Mouse (Mus musculus) midbrain, embryonic 16.5 days (tissue): ENCODE data around the gene Ksr1. TPM values are rescaled to one million over a fixed set of nuclear protein-coding genes. Genes with fewer than 3 reads are reported as not detected.

Experiments
- ATAC-seq: fragments of 200-750 bp; cut with Nextera tagmentation; 2 replicates; pipeline ENCODE4 v1.8.0; 2017; ENCODE audit warnings: moderate TSS enrichment
- H3K27ac ChIP-seq: fragments of 300-500 bp; sonication (generic); 2 replicates; pipeline ENCODE4 v1.5.1; 2014; ENCODE audit warnings: mild to moderate bottlenecking, low read length, mixed read lengths
- H3K27me3 ChIP-seq: fragments of 300-500 bp; sonication (generic); 2 replicates; pipeline ENCODE4 v1.6.1; 2014; ENCODE audit warnings: low read depth, low read length, mixed read lengths; ENCODE audit not compliant: control insufficient read depth, insufficient read depth
- H3K36me3 ChIP-seq: fragments of 300-500 bp; sonication (generic); 2 replicates; pipeline ENCODE4 v1.6.1; 2014; ENCODE audit warnings: mild to moderate bottlenecking, low read length, moderate library complexity, mixed read lengths; ENCODE audit not compliant: control insufficient read depth, insufficient read depth
- H3K4me1 ChIP-seq: fragments of 300-500 bp; sonication (generic); 2 replicates; pipeline ENCODE4 v1.6.1; 2014; ENCODE audit warnings: mild to moderate bottlenecking, low read length, mixed read lengths; ENCODE audit not compliant: control insufficient read depth, insufficient read depth
- H3K4me2 ChIP-seq: fragments of 300-500 bp; sonication (generic); 2 replicates; pipeline ENCODE4 v1.6.1; 2014; ENCODE audit warnings: mild to moderate bottlenecking, low read length, mixed read lengths
- H3K4me3 ChIP-seq: fragments of 300-500 bp; sonication (generic); 2 replicates; pipeline ENCODE4 v1.5.1; 2014; ENCODE audit warnings: low read depth, mild to moderate bottlenecking, low read length, moderate library complexity, mixed read lengths
- H3K9ac ChIP-seq: fragments of 300-500 bp; sonication (generic); 2 replicates; pipeline ENCODE4 v1.6.1; 2014; ENCODE audit warnings: low read depth, low read length, mixed read lengths
- H3K9me3 ChIP-seq: fragments of 300-500 bp; sonication (generic); replicated peaks from 2 replicates; pipeline ENCODE4 v1.6.1; 2014; ENCODE audit warnings: mild to moderate bottlenecking, low read length, mixed read lengths; ENCODE audit not compliant: control insufficient read depth, poor library complexity, severe bottlenecking
- WGBS: fragments of 180-500 bp; shearing (Covaris S2); extraction: QIAGEN DNeasy Blood & Tissue Kit; methylation state at CpG from one replicate; pipeline ENCODE4 v1.1.7; 2014; 5-methylcytosine and 5-hydroxymethylcytosine counted together
- polyA plus RNA-seq: library from polyadenylated mRNA; unstranded; fragments of >200 nt; fragmentation: Nextera tagmentation; extraction: Ambion mirVana; gene quantifications from 2 replicates; pipeline ENCODE4 v1.2.1, GENCODE M21; 2015

Ksr1 gene
- polyA plus RNA-seq, 1 experiment from 2014 or later = 4.5 TPM

GRCm38 (mm10) chr11:79055161-79055560 is 91.0 kb downstream of the Ksr1 start:
- Histone ChIP-seq H3K4me3 (no peak overlapping the region), H3K36me3 (no peaks in the 10 kb centered on the region), H3K4me2 (no peak overlapping the region), H3K27ac (no peak overlapping the region), H3K4me1 (peaks cover 17% of the 10 kb centered on the region), H3K27me3 (no peaks in the 10 kb centered on the region), H3K9me3 (no peaks in the 10 kb centered on the region), H3K9ac (no peak overlapping the region)
- ATAC-seq = no peak
- WGBS = 82% methylated on average over 8 of the region's 8 CpGs

GRCm38 (mm10) chr11:79054161-79055152 is 91.8 kb downstream of the Ksr1 start:
- WGBS = 81% methylated on average over 8 of the region's 9 CpGs

GRCm38 (mm10) chr11:79053437-79053836 is 92.8 kb downstream of the Ksr1 start:
- Histone ChIP-seq H3K4me1 (peaks cover 17% of the 10 kb centered on the region), H3K27me3 (no peaks in the 10 kb centered on the region), H3K9me3 (no peaks in the 10 kb centered on the region), H3K4me2 (no peak overlapping the region), H3K27ac (no peak overlapping the region), H3K4me3 (no peak overlapping the region), H3K36me3 (no peaks in the 10 kb centered on the region), H3K9ac (no peak overlapping the region)
- ATAC-seq = no peak

More at GRCm38 (mm10) chr11:79054161-79055152, 91.8 kb downstream of the Ksr1 start:
- no peaks in the 10 kb centered on the region for H3K27me3 ChIP-seq
- ATAC-seq = no peak
- H3K4me3 ChIP-seq = no peak overlapping the region
- H3K27ac ChIP-seq = no peak overlapping the region
- no peaks in the 10 kb centered on the region for H3K36me3 ChIP-seq
- no peak overlapping the region for H3K9ac ChIP-seq
- no peaks in the 10 kb centered on the region for H3K9me3 ChIP-seq
- peaks cover 17% of the 10 kb centered on the region for H3K4me1 ChIP-seq
- H3K4me2 ChIP-seq = no peak overlapping the region

- peak; percentile 58; the same call in 1 of the 2 replicates for ATAC-seq
- Histone ChIP-seq H3K4me3 (no peak overlapping the region), H3K27ac (0 out of 2 replicates have a peak overlapping the region, but pooled peaks have one; percentile 4), H3K36me3 (no peaks in the 10 kb centered on the region), H3K27me3 (no peaks in the 10 kb centered on the region), H3K9ac (no peak overlapping the region), H3K4me1 (peaks cover 17% of the 10 kb centered on the region), H3K9me3 (no peaks in the 10 kb centered on the region), H3K4me2 (no peak overlapping the region)
- 31% methylated on average over 6 of the region's 6 CpGs for WGBS
These were observed 93.4 kb downstream of the Ksr1 start for GRCm38 (mm10) chr11:79052769-79053168.

GRCm38 (mm10) chr11:79051522-79051921 is 94.7 kb downstream of the Ksr1 start:
- WGBS = 94% methylated on average over 9 of the region's 9 CpGs

GRCm38 (mm10) chr11:79050781-79051507 is 95.3 kb downstream of the Ksr1 start:
- Histone ChIP-seq H3K27me3 (no peaks in the 10 kb centered on the region), H3K27ac (no peak overlapping the region), H3K9me3 (no peaks in the 10 kb centered on the region), H3K9ac (no peak overlapping the region), H3K36me3 (no peaks in the 10 kb centered on the region), H3K4me2 (no peak overlapping the region), H3K4me3 (no peak overlapping the region), H3K4me1 (peaks cover 12% of the 10 kb centered on the region)
- 93% methylated on average over 16 of the region's 16 CpGs for WGBS
- no peak for ATAC-seq

More at GRCm38 (mm10) chr11:79051522-79051921, 94.7 kb downstream of the Ksr1 start:
- Histone ChIP-seq H3K9ac (no peak overlapping the region), H3K4me1 (peaks cover 12% of the 10 kb centered on the region), H3K27me3 (no peaks in the 10 kb centered on the region), H3K4me2 (no peak overlapping the region), H3K27ac (no peak overlapping the region), H3K9me3 (no peaks in the 10 kb centered on the region), H3K4me3 (no peak overlapping the region), H3K36me3 (no peaks in the 10 kb centered on the region)
- no peak for ATAC-seq

GRCm38 (mm10) chr11:79048906-79049305 is 97.3 kb downstream of the Ksr1 start:
- Histone ChIP-seq H3K9me3 (no peaks in the 10 kb centered on the region), H3K9ac (no peak overlapping the region), H3K27me3 (no peaks in the 10 kb centered on the region), H3K4me3 (no peak overlapping the region), H3K4me1 (peaks cover 12% of the 10 kb centered on the region), H3K4me2 (no peak overlapping the region), H3K27ac (no peak overlapping the region), H3K36me3 (peaks cover 7% of the 10 kb centered on the region; the same call in 1 of the 2 replicates)
- no peak for ATAC-seq
- 76% methylated on average over 4 of the region's 4 CpGs for WGBS

- Histone ChIP-seq H3K9ac (no peak overlapping the region), H3K9me3 (no peaks in the 10 kb centered on the region), H3K27me3 (no peaks in the 10 kb centered on the region), H3K4me3 (no peak overlapping the region), H3K36me3 (peaks cover 7% of the 10 kb centered on the region), H3K4me2 (no peak overlapping the region), H3K27ac (no peak overlapping the region), H3K4me1 (peaks cover under 1% of the 10 kb centered on the region; the same call in 1 of the 2 replicates)
- no peak for ATAC-seq
- WGBS = 61% methylated on average over 9 of the region's 11 CpGs
These were observed 99.0 kb downstream of the Ksr1 start for GRCm38 (mm10) chr11:79047180-79047727.
